Mouse (Mus musculus) left cerebral cortex, postnatal 10 days (tissue): Measurements from ENCODE around the gene Skil. TPM values are rescaled to one million over a fixed set of nuclear protein-coding genes. Genes with fewer than 3 reads are reported as not detected.
A peak's percentile ranks its signal among the peaks of the same experiment; 100 is the strongest.

Experiments used
- DNase-seq, 2 experiments: peaks; one replicate each; pipeline ENCODE4 v3.0.0; 2021 to 2022; ENCODE audit warnings: low spot score in 2 of 2, mixed read lengths in 1 of 2; ENCODE audit errors: extremely low spot score in 1 of 2
- intact Hi-C: fragments of 180-260 bp; cut with DNase I; formaldehyde crosslinking; loops from one replicate; pipeline ENCODE4 v1.15.1; 2025
- total RNA-seq, 2 experiments: library from RNA; stranded (reverse); gene quantifications; 2 replicates each; pipeline ENCODE4 v1.2.3; 2021

Gene Skil
- total RNA-seq, 2 experiments from 2014 or later = 64.4 to 66.2 TPM

GRCm38 (mm10) chr3:31080791-31081502 is 13.9 kb upstream of the Skil start:
- intact Hi-C loops = no loop called here

GRCm38 (mm10) chr3:31082838-31083506 is 11.9 kb upstream of the Skil start:
- intact Hi-C loops = no loop called here
- DNase-seq = no peak

More at GRCm38 (mm10) chr3:31080791-31081502, 13.9 kb upstream of the Skil start:
- DNase-seq = no peak

- intact Hi-C loops = no loop called here
- DNase-seq = peak in 1 of 2 experiments; percentile 58
Observed at GRCm38 (mm10) chr3:31083507-31084245, 11.2 kb upstream of the Skil start.

- DNase-seq = no peak
Observed at GRCm38 (mm10) chr3:31085000-31085399, 9.9 kb upstream of the Skil start.

GRCm38 (mm10) chr3:31088789-31089775 is 5.8 kb upstream of the Skil start:
- intact Hi-C loops = no loop called here
- DNase-seq = no peak

More at GRCm38 (mm10) chr3:31085000-31085399, 9.9 kb upstream of the Skil start:
- intact Hi-C loops = no loop called here

- intact Hi-C loops = no loop called here
- no peak for DNase-seq
Observed at GRCm38 (mm10) chr3:31089956-31090355, 4.9 kb upstream of the Skil start.

GRCm38 (mm10) chr3:31093196-31093595 is 1.7 kb upstream of the Skil start:
- peak; percentile 56 to 67 for DNase-seq
- intact Hi-C loops = no loop called here

- peak; percentile 50 to 79 for DNase-seq
- intact Hi-C loops = no loop called here
Observed at GRCm38 (mm10) chr3:31093627-31094351, 1.1 kb upstream of the Skil start.

- intact Hi-C loops = loop anchor here (5.0 kb wide), 1 partner anchor 38 kb away; no protein-coding TSS in a partner anchor
- no peak for DNase-seq
Observed at GRCm38 (mm10) chr3:31095179-31095490, 277 bp downstream of the Skil start.

GRCm38 (mm10) chr3:31095491-31096154 is 765 bp downstream of the Skil start:
- intact Hi-C loops = loop anchor here (5.0 kb wide), 1 partner anchor 38 kb away; no protein-coding TSS in a partner anchor
- peak in 1 of 2 experiments; percentile 80 for DNase-seq

- no peak for DNase-seq
- intact Hi-C loops = loop anchor here (5.0 kb wide), 1 partner anchor 39 kb away; no protein-coding TSS in a partner anchor
Observed at GRCm38 (mm10) chr3:31096155-31097101, 1.6 kb downstream of the Skil start.

- no peak for DNase-seq
- intact Hi-C loops = loop anchor here (5.0 kb wide), 1 partner anchor 40 kb away; no protein-coding TSS in a partner anchor
Observed at GRCm38 (mm10) chr3:31097102-31097720, 2.4 kb downstream of the Skil start.

- no peak for DNase-seq
Observed at GRCm38 (mm10) chr3:31097976-31098375, 3.1 kb downstream of the Skil start.

GRCm38 (mm10) chr3:31098556-31098955 is 3.7 kb downstream of the Skil start:
- no peak for DNase-seq
- intact Hi-C loops = loop anchor here (5.0 kb wide), 1 partner anchor 41 kb away; no protein-coding TSS in a partner anchor

More at GRCm38 (mm10) chr3:31097976-31098375, 3.1 kb downstream of the Skil start:
- intact Hi-C loops = loop anchor here (5.0 kb wide), 1 partner anchor 41 kb away; no protein-coding TSS in a partner anchor

GRCm38 (mm10) chr3:31100026-31100425 is 5.2 kb downstream of the Skil start:
- intact Hi-C loops = no loop called here
- DNase-seq = no peak

GRCm38 (mm10) chr3:31100802-31101201 is 5.9 kb downstream of the Skil start:
- no peak for DNase-seq
- intact Hi-C loops = no loop called here
